Mouse (Mus musculus): ENCODE measurements around the gene Acaa1a.

Gene Acaa1a

GRCm38 (mm10) chr9:119390214-119390613 lies 50.7 kb downstream of the Acaa1a start:
- DNase-seq (ENCODE audit: low spot score) = no peak

DNA sequence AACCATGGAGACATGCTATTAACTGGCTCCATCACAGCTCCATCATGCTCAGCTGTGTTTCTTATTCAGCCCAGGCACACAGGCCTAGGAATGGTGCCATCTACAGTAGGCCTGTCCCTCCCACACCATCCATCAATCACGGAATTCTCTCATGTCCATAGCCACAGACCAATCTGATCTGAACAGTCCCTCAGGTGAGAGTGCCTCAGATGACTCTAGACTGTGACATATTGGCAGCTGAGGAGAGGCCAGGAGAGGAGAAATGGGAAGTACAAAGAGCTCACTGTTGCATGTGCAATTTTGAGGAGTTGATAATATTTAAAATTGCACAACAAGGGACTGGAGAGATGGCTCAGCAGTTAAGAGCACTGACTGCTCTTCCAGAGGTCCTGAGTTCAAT lies 55.3 kb downstream of the Acaa1a start:
- no peak for DNase-seq (ENCODE audit: low spot score)
